Mouse (Mus musculus) ovary, postnatal 10 days (tissue): ENCODE data around the gene Men1.
A peak's percentile ranks its signal among the peaks of the same experiment; 100 is the strongest.

Source experiments
- DNase-seq: peaks from one replicate; pipeline ENCODE4 v3.0.0; 2022; ENCODE audit warnings: low spot score

Gene Men1

DNA sequence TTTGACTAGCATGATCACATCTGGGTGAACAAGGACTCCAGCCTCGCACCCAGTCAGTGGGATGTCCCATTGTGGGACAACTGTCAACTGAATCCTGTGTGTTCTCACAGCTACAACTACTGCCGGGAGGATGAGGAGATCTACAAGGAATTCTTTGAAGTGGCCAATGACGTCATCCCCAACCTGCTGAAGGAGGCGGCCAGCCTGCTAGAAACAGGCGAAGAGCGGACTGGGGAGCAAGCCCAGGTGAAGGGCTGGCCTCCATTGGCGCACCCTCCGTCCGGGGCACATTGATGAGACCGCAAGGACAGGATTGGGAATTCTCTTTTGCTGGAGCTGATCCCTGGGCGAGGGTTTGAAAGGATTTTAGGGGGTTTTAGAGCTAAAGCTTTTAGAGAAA lies 3.9 kb downstream of the Men1 start:
- no peak for DNase-seq

DNA sequence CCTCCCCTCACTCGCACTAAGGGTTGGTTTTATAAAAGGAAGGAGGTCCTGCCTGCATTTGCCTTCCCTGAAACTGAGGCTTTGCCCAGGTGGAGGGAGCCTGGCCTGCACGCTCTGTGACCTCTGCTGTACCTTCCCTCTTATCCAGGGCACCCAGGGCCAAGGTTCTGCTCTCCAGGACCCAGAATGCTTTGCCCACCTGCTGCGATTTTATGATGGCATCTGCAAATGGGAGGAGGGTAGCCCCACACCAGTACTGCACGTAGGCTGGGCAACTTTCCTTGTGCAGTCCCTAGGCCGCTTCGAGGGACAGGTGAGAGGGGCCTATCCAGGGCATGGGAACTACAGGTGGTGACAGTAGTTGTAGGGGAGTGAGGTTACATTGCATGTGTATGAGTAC lies 4.4 kb downstream of the Men1 start:
- no peak for DNase-seq

DNA sequence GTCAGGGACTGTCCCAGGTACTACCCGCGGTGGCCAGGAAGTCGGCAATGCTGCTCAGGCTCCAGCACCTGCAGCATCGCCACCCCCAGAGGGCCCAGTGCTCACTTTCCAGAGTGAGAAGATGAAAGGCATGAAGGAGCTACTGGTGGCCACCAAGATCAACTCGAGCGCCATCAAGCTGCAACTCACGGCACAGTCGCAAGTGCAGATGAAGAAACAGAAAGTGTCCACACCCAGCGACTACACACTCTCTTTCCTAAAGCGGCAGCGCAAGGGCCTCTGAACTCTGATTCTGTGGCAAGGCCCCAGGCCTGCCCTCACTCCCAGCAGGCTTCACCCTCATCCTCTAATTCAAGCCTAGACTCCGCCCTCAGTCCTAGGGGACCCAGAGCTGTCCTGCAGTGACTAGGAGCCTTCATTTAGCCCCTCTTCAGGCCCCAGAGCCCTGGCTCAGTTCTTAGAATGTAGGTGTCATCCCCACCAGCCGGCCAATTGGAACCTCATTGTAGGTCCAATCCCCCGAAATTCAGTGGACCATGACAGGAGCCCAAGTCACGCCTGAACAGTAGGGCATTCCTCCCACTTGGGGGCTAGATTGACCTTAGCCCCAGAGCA lies 5.2 kb downstream of the Men1 start:
- DNase-seq: no peak

DNA sequence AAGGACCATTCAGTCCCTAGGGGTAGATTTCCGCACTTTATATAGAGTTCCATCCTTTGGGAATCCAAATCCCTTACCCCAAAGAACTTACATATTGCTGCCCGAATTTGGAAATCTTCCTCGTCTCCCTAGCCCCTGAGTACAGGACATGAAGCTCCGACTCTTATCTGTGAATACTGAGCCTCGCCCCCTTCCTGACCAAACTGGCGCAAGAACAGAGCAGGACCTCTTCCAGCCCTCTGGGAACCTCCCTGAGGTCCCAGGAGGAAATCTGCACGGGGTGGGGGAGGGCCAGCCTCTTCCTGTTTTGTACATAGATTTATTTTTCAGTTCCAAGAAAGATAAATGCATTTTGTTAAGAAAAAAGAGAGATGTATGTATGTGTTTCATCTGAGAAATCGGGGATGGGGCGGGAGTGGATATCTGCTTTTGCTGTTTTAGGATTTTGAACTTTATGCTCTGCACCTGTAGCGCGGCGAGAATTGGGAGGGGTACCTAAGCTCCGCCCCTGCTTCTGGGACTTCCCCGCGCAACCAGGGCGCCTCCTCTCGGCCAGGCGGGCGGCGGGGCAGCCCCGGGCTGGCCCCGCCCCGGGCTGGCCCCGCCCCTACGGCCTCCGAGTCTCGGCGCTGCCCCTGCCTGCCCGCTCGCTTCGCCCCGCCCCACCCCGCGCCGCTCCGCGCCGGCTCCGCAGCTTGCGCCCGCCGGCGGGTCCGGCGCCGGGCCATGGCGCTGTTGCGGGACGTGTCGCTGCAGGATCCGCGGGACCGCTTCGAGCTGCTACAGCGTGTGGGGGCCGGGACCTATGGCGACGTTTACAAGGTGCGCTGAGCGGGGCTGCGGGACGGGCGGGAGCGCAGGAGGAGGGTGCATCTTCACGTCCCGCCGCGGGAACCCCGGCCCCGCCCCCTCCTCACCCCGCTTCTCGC lies 6.0 kb downstream of the Men1 start, which contains the start of gene Map4k2:
Map4k2 (plus strand) TSS at position 612 of the 929 bp plus-strand sequence.
- peak; percentile 58 for DNase-seq

DNA sequence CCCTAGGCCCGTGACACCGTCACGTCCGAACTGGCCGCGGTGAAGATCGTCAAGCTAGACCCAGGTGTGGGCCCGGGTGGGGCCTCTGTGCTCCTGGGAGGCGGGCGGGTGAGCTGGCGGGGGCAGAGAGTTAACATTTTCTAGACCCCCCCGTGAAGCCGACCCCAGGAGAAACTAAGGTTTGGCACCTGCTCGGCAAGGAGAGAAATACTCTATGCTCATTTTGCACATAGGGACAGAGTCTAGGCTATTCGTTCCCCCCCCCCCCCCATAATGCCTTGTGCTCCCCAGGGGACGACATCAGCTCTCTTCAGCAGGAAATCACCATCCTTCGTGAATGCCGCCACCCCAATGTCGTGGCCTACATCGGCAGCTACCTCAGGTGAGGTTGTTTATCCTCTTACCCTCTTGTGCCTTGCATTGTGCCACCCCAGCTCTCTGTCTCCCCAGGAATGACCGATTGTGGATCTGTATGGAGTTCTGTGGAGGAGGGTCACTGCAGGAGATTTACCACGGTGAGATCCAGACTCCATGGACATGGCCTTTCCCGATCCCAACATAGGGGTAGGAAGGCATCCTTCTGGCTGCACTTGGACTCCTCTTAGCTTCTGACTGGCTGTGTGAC lies 6.8 kb downstream of the Men1 start:
- no peak for DNase-seq

DNA sequence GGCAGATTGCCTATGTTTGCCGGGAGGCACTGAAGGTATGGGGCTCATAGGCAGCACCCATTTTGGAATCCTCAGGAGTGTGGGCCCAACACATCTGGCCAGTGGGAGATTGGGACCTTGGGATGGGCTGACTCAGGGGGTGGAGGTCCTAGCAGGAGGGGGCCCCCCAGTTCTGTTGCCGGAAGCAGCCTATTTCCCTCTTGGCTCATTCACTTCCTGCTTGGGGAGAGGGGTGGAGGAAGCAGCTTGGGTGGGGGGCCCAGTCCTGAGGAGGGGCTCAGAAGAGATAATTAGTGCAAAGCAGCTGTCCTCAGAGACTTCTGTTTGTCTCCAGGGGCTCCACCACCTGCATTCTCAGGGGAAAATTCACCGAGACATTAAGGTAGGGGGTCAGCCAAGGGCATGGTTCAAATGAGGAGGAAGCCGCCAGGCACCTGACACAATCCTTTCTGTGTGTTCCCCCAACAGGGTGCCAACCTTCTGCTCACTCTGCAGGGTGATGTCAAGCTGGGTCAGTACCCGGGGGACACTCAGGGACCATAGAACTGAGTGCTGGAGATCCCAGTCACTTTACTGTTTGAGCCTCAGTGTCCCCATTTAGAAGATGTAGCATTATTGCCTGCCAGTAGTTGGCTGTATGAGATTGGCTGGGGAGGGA lies 7.6 kb downstream of the Men1 start:
- DNase-seq: no peak

DNA sequence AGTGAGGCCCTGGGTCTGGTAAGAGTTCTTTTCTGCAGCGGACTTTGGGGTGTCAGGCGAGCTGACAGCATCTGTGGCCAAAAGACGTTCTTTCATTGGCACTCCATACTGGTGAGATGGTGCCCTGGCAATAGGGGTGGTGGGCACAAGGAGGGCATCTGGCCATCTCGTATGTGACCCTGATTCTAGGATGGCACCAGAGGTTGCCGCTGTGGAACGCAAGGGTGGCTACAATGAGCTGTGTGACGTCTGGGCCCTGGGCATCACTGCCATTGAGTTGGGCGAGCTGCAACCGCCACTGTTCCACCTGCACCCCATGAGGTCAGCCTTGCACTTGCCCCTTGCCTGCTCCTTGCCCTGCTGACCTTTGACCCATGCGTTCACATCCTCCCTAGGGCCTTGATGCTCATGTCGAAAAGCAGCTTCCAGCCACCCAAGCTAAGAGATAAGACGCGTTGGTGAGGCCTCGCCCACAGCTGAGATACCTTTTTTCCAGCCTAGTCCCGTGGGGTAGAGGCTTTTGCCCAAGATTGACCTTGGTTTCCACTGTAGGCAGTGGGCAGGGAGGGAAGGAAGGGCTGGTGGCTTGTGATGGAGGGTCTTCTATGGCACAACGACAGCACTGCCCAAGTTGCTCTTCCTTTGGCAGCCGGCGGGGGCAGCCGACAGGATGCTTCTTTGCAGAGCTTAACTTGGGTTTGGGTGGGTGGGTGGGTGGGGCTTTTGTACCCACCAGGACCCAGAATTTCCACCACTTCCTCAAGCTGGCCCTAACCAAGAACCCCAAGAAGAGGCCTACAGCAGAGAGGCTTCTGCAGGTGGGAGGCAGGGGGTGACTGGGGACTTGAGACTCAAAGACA lies 8.5 kb downstream of the Men1 start:
- no peak for DNase-seq

DNA sequence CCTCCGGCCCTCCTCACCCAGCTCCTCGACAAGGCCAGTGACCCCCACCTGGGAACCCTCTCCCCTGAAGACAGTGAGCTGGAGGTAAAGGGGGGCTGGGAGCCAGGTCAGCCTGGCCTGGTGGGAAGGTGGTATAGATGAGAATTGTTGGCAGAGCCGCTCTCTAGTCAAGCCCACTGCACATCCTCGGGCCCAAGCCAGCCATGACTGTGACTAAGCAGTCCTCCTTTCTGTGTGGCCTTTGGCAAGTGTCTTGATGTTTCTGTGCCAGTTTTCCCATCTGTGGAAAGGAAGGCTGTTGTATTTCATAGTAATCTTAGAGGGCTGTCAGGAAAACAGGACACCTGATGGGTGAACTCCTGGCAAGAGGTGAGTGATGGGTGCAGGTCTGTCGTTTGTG lies 9.2 kb downstream of the Men1 start:
- no peak for DNase-seq

DNA sequence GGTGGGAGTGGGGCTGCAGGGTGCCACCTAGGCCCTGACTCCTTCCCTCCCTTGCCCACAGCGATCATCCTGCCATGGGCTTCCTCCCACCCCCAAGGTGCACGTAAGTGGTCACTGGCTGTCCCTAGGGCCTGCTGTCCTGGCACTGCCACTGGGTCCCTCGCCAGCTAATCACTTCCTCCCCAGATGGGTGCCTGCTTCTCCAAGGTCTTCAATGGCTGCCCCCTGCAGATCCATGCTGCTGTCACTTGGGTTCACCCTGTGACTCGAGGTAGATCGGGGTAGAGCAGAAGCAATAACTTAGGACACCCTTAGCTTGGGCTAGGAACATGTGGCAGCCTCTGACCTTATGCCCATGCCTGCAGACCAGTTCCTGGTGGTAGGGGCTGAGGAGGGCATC lies 11.2 kb downstream of the Men1 start:
- no peak for DNase-seq

DNA sequence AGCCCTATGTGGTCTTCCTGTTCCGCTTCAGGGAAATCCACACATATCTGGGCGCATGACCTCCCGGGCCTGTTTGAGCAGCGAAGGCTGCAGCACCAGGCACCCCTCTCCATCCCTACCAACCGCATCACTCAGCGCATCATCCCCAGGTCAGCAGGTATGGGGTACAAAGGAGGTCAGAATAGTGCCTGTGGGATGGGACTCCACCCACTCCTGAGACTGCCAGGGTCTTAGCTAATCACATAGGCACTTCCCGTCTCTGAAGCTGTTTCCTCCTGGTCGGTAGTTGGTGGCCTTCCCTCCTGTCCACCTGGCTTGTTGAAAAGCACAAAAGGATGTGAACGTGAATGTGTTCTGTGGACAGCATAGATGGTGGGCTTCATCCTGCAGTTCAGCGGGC lies 11.9 kb downstream of the Men1 start:
- no peak for DNase-seq

DNA sequence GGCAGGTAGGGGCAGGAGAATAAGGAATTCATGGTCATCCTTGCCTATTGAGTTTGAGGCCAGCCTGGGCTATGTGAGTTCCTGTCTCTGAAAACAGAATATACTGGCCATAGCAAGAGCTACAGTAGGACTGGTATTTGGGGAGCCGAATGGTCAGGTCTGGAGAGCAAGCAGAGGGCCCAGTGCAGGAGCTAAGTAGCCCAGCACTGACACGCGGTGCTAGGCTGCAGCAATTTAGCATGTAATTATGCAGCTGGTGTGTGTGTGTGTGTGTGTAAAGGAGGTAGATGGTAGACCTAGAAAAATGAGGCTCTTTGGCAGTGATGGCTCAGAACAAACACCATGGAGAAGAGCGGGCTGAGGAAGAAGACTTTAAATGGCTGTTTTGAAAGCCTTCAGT lies 12.8 kb downstream of the Men1 start:
- no peak for DNase-seq

DNA sequence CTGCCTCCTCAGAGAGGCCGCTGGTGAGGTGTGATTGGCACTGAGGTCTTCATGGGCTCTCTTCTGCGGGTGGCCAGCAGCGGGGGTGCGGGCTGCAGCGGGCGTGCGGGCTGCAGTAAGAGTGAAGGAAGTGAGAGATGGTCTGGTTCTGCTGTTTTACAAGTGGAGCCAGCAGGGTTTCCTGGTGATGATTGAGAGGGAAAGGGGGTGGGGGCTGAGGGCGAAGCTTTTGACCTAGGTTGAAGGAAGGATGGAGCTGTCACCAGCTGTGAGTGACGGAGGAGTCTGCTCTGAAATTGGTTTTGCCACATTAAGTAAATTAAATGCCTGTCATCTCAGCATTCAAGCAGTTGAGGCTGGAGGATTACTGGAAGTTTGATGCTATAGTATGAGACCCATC lies 13.9 kb downstream of the Men1 start:
- DNase-seq: no peak

DNA sequence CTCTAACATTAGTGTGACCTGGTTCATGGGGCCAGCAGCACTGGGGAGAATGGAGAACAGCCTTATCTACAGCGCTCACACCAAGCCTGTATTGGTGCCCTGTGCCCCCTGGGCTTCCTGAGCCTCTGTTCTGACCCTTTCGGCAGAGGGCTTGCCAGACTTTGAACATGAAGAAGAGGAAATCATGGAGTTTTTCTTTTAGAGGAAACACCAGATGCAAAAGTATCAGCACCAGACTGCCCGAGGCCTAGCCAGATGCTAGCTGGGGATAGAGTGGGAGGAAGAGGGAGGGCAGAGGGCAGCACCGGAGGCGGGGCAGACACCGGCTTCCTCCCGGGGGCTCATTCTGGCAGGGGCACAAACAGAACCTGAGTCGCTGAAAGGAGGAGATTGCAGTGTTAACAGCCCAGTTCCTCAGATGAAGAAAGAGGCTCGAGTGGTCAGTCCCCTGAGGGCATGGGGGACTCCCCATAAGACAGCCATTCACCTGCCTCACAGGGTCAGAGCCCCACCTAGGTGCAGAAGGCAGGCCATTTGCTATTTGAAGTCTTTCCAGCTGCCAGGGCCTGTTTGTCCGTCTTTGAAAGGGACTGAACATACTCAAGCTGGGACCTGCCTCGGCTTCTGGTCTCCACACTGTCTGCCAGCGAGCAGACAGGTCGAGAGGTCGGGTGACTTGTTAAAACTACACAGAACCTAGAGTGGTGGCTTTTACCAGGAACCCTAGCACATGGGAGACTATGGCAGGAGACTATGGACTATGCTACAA lies 14.6 kb downstream of the Men1 start:
- DNase-seq: no peak

DNA sequence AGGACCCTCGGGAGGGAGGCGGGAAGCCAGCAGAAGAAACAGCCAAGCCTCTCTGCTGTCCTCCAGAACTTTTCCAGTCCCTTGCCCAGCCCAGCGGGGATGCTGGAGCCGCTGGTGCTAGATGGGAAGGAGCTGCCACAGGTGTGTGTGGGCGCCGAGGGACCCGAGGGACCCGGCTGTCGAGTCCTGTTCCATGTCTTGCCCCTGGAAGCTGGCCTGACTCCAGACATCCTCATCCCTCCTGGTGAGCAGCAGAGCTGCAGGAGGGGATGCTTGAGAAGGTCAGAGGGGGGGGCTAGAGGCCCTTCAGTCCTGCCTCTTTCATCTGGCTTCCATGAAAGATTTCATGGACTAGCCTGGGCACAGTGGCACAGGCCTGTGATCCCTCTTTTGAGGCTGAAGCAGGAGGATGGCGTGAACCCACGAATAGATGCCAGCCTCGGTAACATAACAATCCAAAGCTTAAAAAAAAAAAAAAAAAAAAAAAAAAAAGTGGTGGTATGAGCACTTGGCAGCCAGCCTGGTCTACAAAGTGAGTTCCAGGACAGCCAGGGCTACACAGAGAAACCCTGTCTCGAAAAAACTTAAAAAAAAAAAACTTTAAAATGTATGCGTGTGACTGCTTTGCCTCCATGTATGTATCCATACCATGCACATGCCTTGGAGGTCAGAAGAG lies 16.8 kb downstream of the Men1 start:
- no peak for DNase-seq

DNA sequence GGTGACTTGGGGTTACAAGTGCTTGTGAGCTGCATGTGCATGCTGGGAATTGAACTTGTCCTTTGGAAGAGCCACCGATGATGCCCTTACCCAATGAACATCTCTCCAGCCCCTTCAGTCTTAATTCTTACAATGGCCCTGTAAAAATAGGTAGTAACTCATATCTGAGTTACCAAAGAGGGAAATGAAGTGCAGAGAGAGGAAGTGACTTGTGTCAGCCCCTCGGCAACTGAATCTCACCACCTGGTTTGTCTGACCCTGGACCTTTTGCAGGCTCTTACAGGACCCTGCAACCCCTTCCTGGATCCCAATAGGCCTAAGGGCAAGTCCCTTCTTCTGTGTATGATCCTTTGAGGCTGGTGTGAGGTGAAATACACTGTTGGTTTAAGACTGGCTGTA lies 17.3 kb downstream of the Men1 start:
- no peak for DNase-seq

DNA sequence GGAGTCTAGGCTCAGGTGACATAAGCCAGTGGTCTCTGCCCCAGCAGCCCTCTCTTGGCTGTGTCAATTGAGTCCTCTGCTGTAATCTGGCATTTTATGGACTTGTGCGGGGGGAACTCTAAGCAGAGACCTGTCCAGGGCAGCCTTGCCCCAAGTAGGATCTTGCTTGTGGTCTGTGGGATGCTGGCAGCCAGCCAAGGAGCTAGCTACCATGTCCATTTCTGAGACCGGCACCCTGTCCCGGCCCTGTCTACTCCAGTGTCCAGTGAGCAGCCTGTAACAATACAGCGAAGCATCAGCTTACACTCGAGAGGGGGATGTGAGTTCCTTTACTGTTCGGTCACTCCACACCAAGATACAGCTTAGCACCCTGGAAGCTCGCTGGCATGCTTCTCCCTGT lies 19.3 kb downstream of the Men1 start:
- no peak for DNase-seq

DNA sequence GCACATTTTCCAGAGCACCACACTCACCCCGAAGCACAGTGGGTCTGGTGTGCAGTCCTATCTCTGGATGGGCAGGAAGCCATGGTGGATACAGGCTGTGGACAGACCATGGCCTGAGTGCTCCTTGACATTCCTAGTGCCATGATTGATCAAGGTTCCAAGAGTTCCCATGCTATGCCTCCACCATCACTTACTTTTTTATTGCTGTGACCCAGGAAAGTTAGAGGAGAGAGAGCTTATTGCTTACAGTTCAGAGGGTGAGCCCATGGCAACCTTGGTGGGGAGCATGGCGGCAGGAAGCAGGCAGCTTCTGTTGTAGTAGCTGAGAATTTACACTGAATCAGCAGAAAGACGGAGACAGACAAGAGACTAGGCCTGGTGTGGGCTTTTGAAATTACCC lies 26.5 kb downstream of the Men1 start:
- DNase-seq: no peak

DNA sequence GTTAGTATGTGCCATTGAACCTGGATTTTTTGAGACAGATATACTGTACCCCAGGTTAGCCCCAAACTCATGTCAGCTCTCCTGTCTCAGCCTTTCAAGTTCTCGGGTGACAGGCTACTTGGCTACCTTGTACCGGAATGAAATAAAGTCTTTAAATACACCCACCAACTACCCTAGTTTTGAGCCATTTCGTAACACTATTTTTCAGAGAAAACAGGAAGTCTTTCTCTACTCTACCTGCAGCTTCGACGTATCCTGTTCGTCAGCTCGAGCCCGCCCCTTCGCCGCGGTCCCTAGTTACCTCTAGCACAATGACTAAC lies 28.3 kb downstream of the Men1 start:
- no peak for DNase-seq

DNA sequence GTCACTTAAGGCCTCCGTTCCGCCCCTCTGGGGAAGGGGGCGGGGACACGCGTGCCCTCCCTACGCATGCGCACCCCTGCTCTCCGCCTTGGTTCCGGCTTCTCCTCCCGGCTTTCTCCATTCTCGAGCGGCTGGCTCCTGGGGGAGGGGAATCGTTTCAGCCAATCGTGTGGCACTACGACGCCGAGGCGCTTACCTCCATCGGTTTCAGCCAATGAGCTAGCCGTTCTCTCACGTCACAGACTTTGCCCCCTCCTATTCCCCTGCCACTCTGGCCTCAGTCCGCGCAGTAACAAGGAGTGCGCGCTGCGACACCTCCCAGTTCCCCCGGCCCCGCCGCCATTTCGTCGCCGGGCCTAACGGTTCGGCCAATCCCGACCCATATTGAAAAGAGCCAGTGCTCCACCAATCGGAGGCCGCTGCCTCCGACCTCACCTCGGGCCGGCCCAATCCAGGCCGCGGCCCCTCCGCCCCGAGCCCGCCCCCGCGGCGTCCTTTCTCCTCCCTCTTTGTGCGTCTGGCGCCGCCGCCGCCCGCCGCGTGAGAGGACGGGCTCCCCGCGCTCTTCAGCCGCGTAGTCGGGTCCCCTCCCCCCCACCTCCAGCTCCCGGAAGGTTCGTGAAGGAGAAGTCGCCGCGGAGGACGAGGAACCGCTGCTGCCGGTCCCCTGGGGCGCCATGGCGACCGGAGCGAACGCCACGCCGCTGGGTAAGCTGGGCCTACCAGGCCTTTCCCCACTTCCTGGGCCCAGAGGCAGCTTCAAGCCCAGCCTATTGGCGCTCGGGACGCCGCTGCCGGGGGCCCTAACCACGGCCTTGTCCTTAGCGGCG lies 28.8 kb downstream of the Men1 start, which contains the start of gene Sf1:
Sf1 (plus strand) TSS at position 280 of the 830 bp plus-strand sequence.
- DNase-seq: peak; percentile 98
